Mouse (Mus musculus) cortical plate, adult 2 months (tissue): ENCODE results near the gene Myrf.

Experiments
- CTCF ChIP-seq: fragments of 200-500 bp; IDR thresholded peaks from 2 replicates; pipeline ENCODE4 v1.5.1; 2011; ENCODE audit warnings: mild to moderate bottlenecking, control low read depth, low read length; ENCODE audit not compliant: insufficient read depth; ENCODE audit errors: extremely low read depth
- POLR2A ChIP-seq: fragments of 200-500 bp; IDR thresholded peaks from 2 replicates; pipeline ENCODE4 v1.6.1; 2011; ENCODE audit warnings: mild to moderate bottlenecking, low read length, control low read depth; ENCODE audit not compliant: insufficient read depth; ENCODE audit errors: extremely low read depth

- TF ChIP-seq CTCF (no peak), POLR2A (no peak)
Measured at GRCm38 (mm10) chr19:10231871-10232270, 8.7 kb downstream of the Myrf start.
